Mouse (Mus musculus) activated CD4-positive, CD25-positive, alpha-beta regulatory T cell (primary cell): ENCODE measurements around the gene Os9. TPM values are rescaled to one million over a fixed set of nuclear protein-coding genes. Genes with fewer than 3 reads are reported as not detected.

Source experiments
- polyA plus RNA-seq, 2 experiments: library from polyadenylated mRNA; unstranded; fragments of 100-300 nt; shearing (Covaris generic); gene quantifications; one replicate each; pipeline ENCODE4 v1.2.1; 2017

The Os9 gene
- polyA plus RNA-seq, result 100 to 1,000 TPM in 1 of 2 experiments, 10 to 100 TPM in 1; 79.4 to 157 TPM

GRCm38 (mm10) chr10:127121066-127121477, at the start of gene Os9:
Os9 (minus strand) TSS chr10:127121131.

GRCm38 (mm10) chr10:127164631-127165353, 43.9 kb upstream of the Os9 start, which contains the start of gene B4galnt1:
B4galnt1 (plus strand) TSS chr10:127165225.

DNA sequence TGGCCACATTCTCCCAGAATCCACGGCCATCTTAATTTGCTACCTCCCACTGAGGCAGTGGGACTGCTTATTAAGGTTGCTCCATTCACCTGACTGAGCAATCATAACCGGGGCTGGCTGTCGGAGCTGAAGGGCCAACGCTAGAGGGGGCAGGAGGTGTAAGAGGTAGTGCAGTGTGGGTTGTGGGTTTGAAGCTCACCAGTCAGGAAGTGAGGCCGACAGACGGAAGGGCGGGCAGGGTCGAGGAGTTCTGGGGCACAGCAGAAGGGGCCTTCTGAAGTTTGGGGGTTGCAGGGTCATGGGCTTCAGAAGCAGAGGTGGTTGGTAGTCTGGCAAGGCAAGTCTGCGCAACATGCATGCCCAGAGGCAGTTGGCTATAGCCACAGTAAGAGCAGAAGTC, 45.9 kb downstream of the Os9 start, which contains the start of gene Agap2:
Gene Agap2, plus strand, starts transcription at position 205 of the 400 bp plus-strand sequence.

DNA sequence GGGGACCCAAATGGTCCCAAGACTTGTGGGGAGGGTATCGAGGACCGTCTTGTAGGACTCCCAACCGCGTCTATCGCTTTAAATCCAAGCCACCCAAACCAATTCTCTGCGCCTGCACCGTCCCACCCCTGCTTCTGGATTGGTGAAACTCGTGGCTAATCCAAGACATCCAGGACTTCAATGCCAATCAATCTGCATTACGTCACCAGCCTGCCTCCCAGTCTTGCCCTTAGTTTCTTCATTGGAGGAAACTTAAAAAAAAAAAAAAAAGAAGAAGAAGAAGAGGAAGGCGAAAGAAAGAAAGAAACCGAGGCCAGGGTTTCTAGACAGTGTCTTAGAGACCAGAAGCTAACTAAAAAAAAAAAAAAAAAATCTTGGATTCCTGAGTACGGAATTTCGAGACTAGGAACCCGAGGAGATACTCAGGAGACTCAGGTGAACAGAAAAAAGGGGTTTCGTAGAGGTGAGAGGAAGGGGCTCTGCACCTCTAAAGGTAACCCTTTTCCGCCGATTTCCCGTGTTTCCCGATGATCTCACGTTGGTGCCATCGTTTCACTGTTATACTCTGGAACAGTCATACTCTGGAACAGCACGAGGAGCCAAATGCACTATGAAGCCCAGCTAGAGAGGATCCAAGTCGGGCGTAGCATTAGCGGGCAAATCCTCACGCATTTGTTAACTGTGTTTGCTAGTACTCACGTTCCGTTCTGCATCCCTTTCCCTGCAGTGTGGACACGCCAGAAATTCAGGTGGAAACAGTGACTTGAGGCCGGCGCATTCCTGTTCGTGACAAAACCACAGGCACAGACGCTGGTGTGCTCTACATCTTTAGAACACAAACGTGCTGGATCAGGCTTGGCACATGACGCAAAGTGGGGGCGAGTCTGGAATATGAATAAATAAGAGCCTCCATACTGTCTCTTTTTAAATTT, 50.5 kb downstream of the Os9 start, which contains the start of gene Tspan31:
Gene Tspan31, minus strand, starts transcription at position 75 of the 932 bp plus-strand sequence.

DNA sequence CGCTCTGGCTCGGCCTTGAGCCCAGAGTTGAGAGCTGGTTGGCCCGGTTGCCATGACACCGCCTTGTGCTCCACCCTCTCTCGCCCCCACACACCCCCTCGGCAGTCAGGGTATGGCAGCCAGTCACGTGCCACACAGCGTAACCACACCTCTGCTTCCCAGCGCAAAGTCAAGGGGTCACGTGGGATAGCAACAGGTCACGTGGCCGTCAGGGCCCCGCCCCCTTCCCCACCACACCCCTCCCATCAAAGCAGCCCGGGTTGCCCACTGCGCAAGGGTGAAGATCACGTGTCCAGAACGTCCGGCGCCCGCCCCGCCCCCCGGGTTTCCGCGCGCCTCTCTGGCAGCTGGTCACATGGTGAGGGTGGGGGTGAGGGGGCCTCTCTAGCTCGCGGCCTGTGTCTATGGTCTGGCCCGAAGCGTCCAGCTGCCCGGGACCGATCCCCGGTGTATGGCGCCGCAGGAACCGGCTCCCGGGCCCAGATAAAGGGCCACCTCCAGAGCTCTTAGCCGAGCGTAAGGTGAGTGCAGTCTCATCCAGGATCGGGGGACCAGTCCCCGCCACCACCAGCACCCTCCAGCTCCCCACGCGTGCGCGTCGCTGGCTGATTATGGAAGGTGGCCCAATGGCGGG, 57.6 kb downstream of the Os9 start, which contains the start of gene Cdk4:
Gene Cdk4, plus strand, starts transcription at position 296 of the 634 bp plus-strand sequence.

GRCm38 (mm10) chr10:127059968-127060916, 60.7 kb downstream of the Os9 start, which contains the start of gene March9:
March9 (minus strand) TSS chr10:127060184.

DNA sequence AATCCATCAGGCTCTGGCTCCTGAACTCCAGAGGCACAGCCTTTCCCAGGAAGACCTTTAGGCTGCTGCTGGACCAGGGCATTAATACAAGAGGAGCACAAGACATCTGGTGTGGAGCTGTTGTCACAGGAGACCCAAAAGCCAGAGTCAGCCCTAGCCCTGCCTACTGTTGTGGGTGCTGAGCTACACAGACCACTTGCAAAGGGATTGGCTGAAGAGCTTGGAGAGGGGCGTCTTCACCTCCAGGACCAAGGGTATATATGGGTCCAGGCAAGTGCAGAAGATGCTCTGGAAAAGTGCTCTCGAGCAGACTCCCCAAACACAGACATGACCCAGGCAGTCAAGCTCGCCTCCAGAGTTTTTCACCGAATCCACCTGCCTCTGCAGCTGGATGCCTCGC, 73.0 kb downstream of the Os9 start, which contains the start of gene Cyp27b1:
Gene Cyp27b1, plus strand, starts transcription at position 297 of the 400 bp plus-strand sequence.

Other genes starting within 250 kb of the Os9 start
- gene Atp23, start 219.8 kb downstream of the Os9 start, polyA plus RNA-seq, result 10 to 100 TPM; 16.9 to 19.5 TPM
- 10 to 100 TPM; 28.5 to 35.2 TPM for gene Ctdsp2, start 142.4 kb downstream of the Os9 start, polyA plus RNA-seq
- gene Avil, start 120.4 kb downstream of the Os9 start, polyA plus RNA-seq, result under 1 TPM; 0.21 to 0.35 TPM
- 10 to 100 TPM; 48.9 to 53.1 TPM for gene Tsfm, start 90.3 kb downstream of the Os9 start, polyA plus RNA-seq
- 10 to 100 TPM; 13.3 to 24.3 TPM for gene Mettl1, start 79.7 kb downstream of the Os9 start, polyA plus RNA-seq
- under 1 TPM in 1 of 2 experiments, not detected in 1; 0.17 TPM for gene Eef1akmt3, start 79.6 kb downstream of the Os9 start, polyA plus RNA-seq
- not detected for gene Cyp27b1, start 72.9 kb downstream of the Os9 start, polyA plus RNA-seq
- gene March9, start 60.9 kb downstream of the Os9 start, polyA plus RNA-seq, result 1 to 10 TPM; 1.2 to 2.0 TPM
- 100 to 1,000 TPM; 274 to 361 TPM for gene Cdk4, start 57.6 kb downstream of the Os9 start, polyA plus RNA-seq
- 10 to 100 TPM; 75.9 to 85.8 TPM for gene Tspan31, start 50.9 kb downstream of the Os9 start, polyA plus RNA-seq
- 10 to 100 TPM; 26.8 to 27.8 TPM for gene Agap2, start 45.8 kb downstream of the Os9 start, polyA plus RNA-seq
- gene B4galnt1, start 44.1 kb upstream of the Os9 start, polyA plus RNA-seq, result 100 to 1,000 TPM; 428 to 622 TPM
- 1 to 10 TPM; 3.8 to 5.6 TPM for gene Slc26a10, start 59.5 kb upstream of the Os9 start, polyA plus RNA-seq
- gene Arhgef25, start 69.0 kb upstream of the Os9 start, polyA plus RNA-seq, result under 1 TPM; 0.39 to 0.73 TPM
- 100 to 1,000 TPM in 1 of 2 experiments, 10 to 100 TPM in 1; 75.0 to 110 TPM for gene Dtx3, start 74.6 kb upstream of the Os9 start, polyA plus RNA-seq
- gene Pip4k2c, start 90.5 kb upstream of the Os9 start, polyA plus RNA-seq, result 10 to 100 TPM; 25.1 to 33.8 TPM
- under 1 TPM; 0.24 to 0.41 TPM for gene Kif5a, start 142.2 kb upstream of the Os9 start, polyA plus RNA-seq
- gene Dctn2, start 145.2 kb upstream of the Os9 start, polyA plus RNA-seq, result 100 to 1,000 TPM; 105 to 114 TPM
- gene Mbd6, start 167.9 kb upstream of the Os9 start, polyA plus RNA-seq, result 10 to 100 TPM; 11.3 to 15.3 TPM
- 10 to 100 TPM; 57.3 to 63.3 TPM for gene Mars, start 190.7 kb upstream of the Os9 start, polyA plus RNA-seq
- gene Arhgap9, start 200.8 kb upstream of the Os9 start, polyA plus RNA-seq, result 100 to 1,000 TPM; 362 to 364 TPM
- 1 to 10 TPM in 1 of 2 experiments, under 1 TPM in 1; 0.57 to 1.0 TPM for gene Gli1, start 220.8 kb upstream of the Os9 start, polyA plus RNA-seq
- gene Inhbe, start 233.3 kb upstream of the Os9 start, polyA plus RNA-seq, result not detected
- gene Inhbc, start 249.3 kb upstream of the Os9 start, polyA plus RNA-seq, result not detected